Mouse (Mus musculus): ENCODE measurements at regions not wholly inside any gene's neighbourhood (a gene's known extent, or its start where the extent isn't known, plus 50 kb on each side); places are given as distances from the start of the nearest gene placed in this dataset.

- no peak for ATAC-seq (ENCODE audit: low FRiP score, low read depth)
Observed at GRCm38 (mm10) chr3:77051884-77052283, 977.8 kb downstream of the Fstl5 start.

GRCm38 (mm10) chr3:77075055-77075454, 1001.0 kb downstream of the Fstl5 start:
- Histone ChIP-seq H3K9ac (ENCODE audit: low read depth, low read length, severe bottlenecking) (no peak overlapping the region), H3K4me2 (replicated peaks; ENCODE audit: low read depth, low read length, severe bottlenecking) (no peak overlapping the region), H3K27ac (replicated peaks; ENCODE audit: low read depth, low read length) (no peak overlapping the region), H3K36me3 (ENCODE audit: control insufficient read depth, insufficient read depth, low read length) (no peaks in the 10 kb centered on the region), H3K27me3 (ENCODE audit: control insufficient read depth, insufficient read depth, low read length) (no peaks in the 10 kb centered on the region), H3K9me3 (ENCODE audit: control insufficient read depth, low read length) (no peaks in the 10 kb centered on the region), H3K4me1 (ENCODE audit: control insufficient read depth, insufficient read depth, low read length) (no peaks in the 10 kb centered on the region), H3K4me3 (replicated peaks; ENCODE audit: low read length) (no peak overlapping the region)
- DNase-seq (ENCODE audit: low spot score) (no peak), ATAC-seq (ENCODE audit: low FRiP score, low read depth) (no peak)
- TF ChIP-seq POLR2A (IDR thresholded peaks at IDR 0.05; ENCODE audit: borderline replicate concordance, extremely low read depth, insufficient read depth, insufficient read length), result no peak

More at GRCm38 (mm10) chr3:77051884-77052283, 977.8 kb downstream of the Fstl5 start:
- Histone ChIP-seq H3K9me3 (ENCODE audit: control insufficient read depth, low read length) (no peaks in the 10 kb centered on the region), H3K9ac (ENCODE audit: low read depth, low read length, severe bottlenecking) (no peak overlapping the region), H3K4me3 (replicated peaks; ENCODE audit: low read length) (no peak overlapping the region), H3K4me2 (replicated peaks; ENCODE audit: low read depth, low read length, severe bottlenecking) (no peak overlapping the region), H3K4me1 (ENCODE audit: control insufficient read depth, insufficient read depth, low read length) (no peaks in the 10 kb centered on the region), H3K27ac (replicated peaks; ENCODE audit: low read depth, low read length) (no peak overlapping the region), H3K36me3 (ENCODE audit: control insufficient read depth, insufficient read depth, low read length) (no peaks in the 10 kb centered on the region), H3K27me3 (ENCODE audit: control insufficient read depth, insufficient read depth, low read length) (no peaks in the 10 kb centered on the region)
- TF ChIP-seq POLR2A (IDR thresholded peaks at IDR 0.05; ENCODE audit: borderline replicate concordance, extremely low read depth, insufficient read depth, insufficient read length), result no peak
- DNase-seq (ENCODE audit: low spot score), result peak; percentile 6
- 88% methylated on average over 1 of the region's 1 CpGs for WGBS

- TF ChIP-seq POLR2A (IDR thresholded peaks at IDR 0.05; ENCODE audit: borderline replicate concordance, extremely low read depth, insufficient read depth, insufficient read length), result no peak
- H3K4me2 ChIP-seq (replicated peaks; ENCODE audit: low read depth, low read length, severe bottlenecking), result no peak overlapping the region
- H3K9ac ChIP-seq (ENCODE audit: low read depth, low read length, severe bottlenecking), result no peak overlapping the region
- no peaks in the 10 kb centered on the region for H3K4me1 ChIP-seq (ENCODE audit: control insufficient read depth, insufficient read depth, low read length)
- WGBS, result 80% methylated on average over 3 of the region's 3 CpGs
- no peaks in the 10 kb centered on the region for H3K9me3 ChIP-seq (ENCODE audit: control insufficient read depth, low read length)
- no peak for ATAC-seq (ENCODE audit: low FRiP score, low read depth)
- H3K27ac ChIP-seq (replicated peaks; ENCODE audit: low read depth, low read length), result no peak overlapping the region
- no peaks in the 10 kb centered on the region for H3K36me3 ChIP-seq (ENCODE audit: control insufficient read depth, insufficient read depth, low read length)
- H3K27me3 ChIP-seq (ENCODE audit: control insufficient read depth, insufficient read depth, low read length), result no peaks in the 10 kb centered on the region
- no peak overlapping the region for H3K4me3 ChIP-seq (replicated peaks; ENCODE audit: low read length)
- DNase-seq (ENCODE audit: low spot score), result no peak
Observed at GRCm38 (mm10) chr3:77091812-77092211, 1017.7 kb downstream of the Fstl5 start.

- H3K4me1 ChIP-seq (ENCODE audit: control insufficient read depth, insufficient read depth, low read length), result no peaks in the 10 kb centered on the region
- no peak for TF ChIP-seq POLR2A (IDR thresholded peaks at IDR 0.05; ENCODE audit: borderline replicate concordance, extremely low read depth, insufficient read depth, insufficient read length)
- H3K4me3 ChIP-seq (replicated peaks; ENCODE audit: low read length), result no peak overlapping the region
- peak; percentile 5 for DNase-seq (ENCODE audit: low spot score)
- no peak overlapping the region for H3K27ac ChIP-seq (replicated peaks; ENCODE audit: low read depth, low read length)
- ATAC-seq (ENCODE audit: low FRiP score, low read depth), result no peak
- H3K27me3 ChIP-seq (ENCODE audit: control insufficient read depth, insufficient read depth, low read length), result no peaks in the 10 kb centered on the region
- H3K9me3 ChIP-seq (ENCODE audit: control insufficient read depth, low read length), result no peaks in the 10 kb centered on the region
- no peaks in the 10 kb centered on the region for H3K36me3 ChIP-seq (ENCODE audit: control insufficient read depth, insufficient read depth, low read length)
- 69% methylated on average over 2 of the region's 2 CpGs for WGBS
- H3K4me2 ChIP-seq (replicated peaks; ENCODE audit: low read depth, low read length, severe bottlenecking), result no peak overlapping the region
- no peak overlapping the region for H3K9ac ChIP-seq (ENCODE audit: low read depth, low read length, severe bottlenecking)
Observed at GRCm38 (mm10) chr3:77112969-77113368, 1038.9 kb downstream of the Fstl5 start.

- no peak overlapping the region for H3K4me2 ChIP-seq (replicated peaks; ENCODE audit: low read depth, low read length, severe bottlenecking)
- ATAC-seq (ENCODE audit: low FRiP score, low read depth) (no peak), DNase-seq (ENCODE audit: low spot score) (no peak)
- no peaks in the 10 kb centered on the region for H3K36me3 ChIP-seq (ENCODE audit: control insufficient read depth, insufficient read depth, low read length)
- no peaks in the 10 kb centered on the region for H3K9me3 ChIP-seq (ENCODE audit: control insufficient read depth, low read length)
- H3K4me3 ChIP-seq (replicated peaks; ENCODE audit: low read length), result no peak overlapping the region
- no peak overlapping the region for H3K27ac ChIP-seq (replicated peaks; ENCODE audit: low read depth, low read length)
- H3K27me3 ChIP-seq (ENCODE audit: control insufficient read depth, insufficient read depth, low read length), result no peaks in the 10 kb centered on the region
- H3K4me1 ChIP-seq (ENCODE audit: control insufficient read depth, insufficient read depth, low read length), result no peaks in the 10 kb centered on the region
- no peak overlapping the region for H3K9ac ChIP-seq (ENCODE audit: low read depth, low read length, severe bottlenecking)
- 87% methylated on average over 8 of the region's 8 CpGs for WGBS
- TF ChIP-seq POLR2A (IDR thresholded peaks at IDR 0.05; ENCODE audit: borderline replicate concordance, extremely low read depth, insufficient read depth, insufficient read length), result no peak
Observed at GRCm38 (mm10) chr3:77120581-77120980, 1046.5 kb downstream of the Fstl5 start.

- no peaks in the 10 kb centered on the region for H3K9me3 ChIP-seq (ENCODE audit: control insufficient read depth, low read length)
- no peak for TF ChIP-seq POLR2A (IDR thresholded peaks at IDR 0.05; ENCODE audit: borderline replicate concordance, extremely low read depth, insufficient read depth, insufficient read length)
- H3K27me3 ChIP-seq (ENCODE audit: control insufficient read depth, insufficient read depth, low read length), result no peaks in the 10 kb centered on the region
- 75% methylated on average over 1 of the region's 1 CpGs for WGBS
- H3K4me1 ChIP-seq (ENCODE audit: control insufficient read depth, insufficient read depth, low read length), result no peaks in the 10 kb centered on the region
- no peak overlapping the region for H3K27ac ChIP-seq (replicated peaks; ENCODE audit: low read depth, low read length)
- ATAC-seq (ENCODE audit: low FRiP score, low read depth) (no peak), DNase-seq (ENCODE audit: low spot score) (no peak)
- H3K4me2 ChIP-seq (replicated peaks; ENCODE audit: low read depth, low read length, severe bottlenecking), result no peak overlapping the region
- no peak overlapping the region for H3K9ac ChIP-seq (ENCODE audit: low read depth, low read length, severe bottlenecking)
- no peaks in the 10 kb centered on the region for H3K36me3 ChIP-seq (ENCODE audit: control insufficient read depth, insufficient read depth, low read length)
- no peak overlapping the region for H3K4me3 ChIP-seq (replicated peaks; ENCODE audit: low read length)
Observed at GRCm38 (mm10) chr3:77151636-77152035, 1077.6 kb downstream of the Fstl5 start.
